10 mouse cellular contexts compared by ENCODE assay signal in genomic region chr2:167383666-167384083, GRCm38 (mm10). TPM values are rescaled to one million over a fixed set of nuclear protein-coding genes. Genes with fewer than 3 reads are reported as not detected.
DNase-seq lines count a peak whose midpoint lies in the region; ATAC-seq and TF ChIP-seq lines count a peak whose summit lies in the region.
"Had no signal": no experiment of that assay in that cellular context is flagged by ENCODE, and none has a peak within 500 bp of the region (broad histone marks: within the 10 kb centered on the region; RNA-seq: fewer than 3 reads in every experiment).

No protein-coding gene starts in this region.

- H3K4me3 ChIP-seq in heart, embryonic 16.5 days (ENCODE audit: low read length) = no peak overlapping the region
- H3K4me3 ChIP-seq in cerebellum, adult 2 months (replicated peaks; ENCODE audit: insufficient read depth, low read depth, low read length) = no peak overlapping the region
- no peak overlapping the region for H3K4me3 ChIP-seq in embryonic facial prominence, embryonic 10.5 days
- H3K4me3 ChIP-seq: embryonic facial prominence, embryonic 12.5 days; hindbrain, embryonic 12.5 days had no signal

- 34% methylated on average over 13 of the region's 13 CpGs for WGBS in heart, embryonic 16.5 days
- WGBS in cerebellum, adult 2 months = 84% methylated on average over 13 of the region's 13 CpGs
- 91% methylated on average over 13 of the region's 13 CpGs for WGBS in embryonic facial prominence, embryonic 10.5 days

- peak; percentile 71 for DNase-seq in 3134 (ENCODE audit: extremely low read depth, insufficient read length, low spot score)
- DNase-seq in MN1 (ENCODE audit: low spot score) = peak; percentile 96
- peak; percentile 93 to 94 for DNase-seq in kidney, postnatal 36 days
- no peak for DNase-seq in cerebellum, postnatal 4 days (ENCODE audit: low spot score in 2 of 2)
- DNase-seq in cerebellum, adult 2 months = no peak
- DNase-seq in embryonic facial prominence, embryonic 10.5 days (ENCODE audit: low spot score) = no peak

- H3K4me2 ChIP-seq in heart, embryonic 16.5 days (ENCODE audit: low read depth, low read length) = no peak overlapping the region
- H3K4me2 ChIP-seq: embryonic facial prominence, embryonic 12.5 days; hindbrain, embryonic 12.5 days; liver, embryonic 11.5 days had no signal

- TF ChIP-seq CTCF in cerebellum, adult 2 months (IDR thresholded peaks at IDR 0.05; ENCODE audit: borderline replicate concordance, insufficient read depth, low read depth, low read length) = no peak

- H3K9me3 ChIP-seq in heart, embryonic 16.5 days (replicated peaks; ENCODE audit: control insufficient read depth, low read length) = no peaks in the 10 kb centered on the region
- no peaks in the 10 kb centered on the region for H3K9me3 ChIP-seq in embryonic facial prominence, embryonic 10.5 days
- H3K9me3 ChIP-seq: embryonic facial prominence, embryonic 12.5 days; hindbrain, embryonic 12.5 days had no signal

- ATAC-seq in heart, embryonic 16.5 days (replicated peaks; ENCODE audit: extremely low read depth, insufficient read depth, low FRiP score) = peak; percentile 62; the same call in 1 of the 2 replicates

- no peak overlapping the region for H3K27ac ChIP-seq in heart, embryonic 16.5 days (ENCODE audit: low read length)
- H3K27ac ChIP-seq in cerebellum, adult 2 months (ENCODE audit: insufficient read depth, low read length) = no peak overlapping the region
- H3K27ac ChIP-seq in embryonic facial prominence, embryonic 10.5 days (replicated peaks) = no peak overlapping the region
- H3K27ac ChIP-seq: embryonic facial prominence, embryonic 12.5 days; hindbrain, embryonic 12.5 days had no signal

- H3K27me3 ChIP-seq in heart, embryonic 16.5 days (ENCODE audit: control insufficient read depth, insufficient read depth, low read length) = no peaks in the 10 kb centered on the region
- H3K27me3 ChIP-seq in cerebellum, adult 2 months (ENCODE audit: control insufficient read depth, insufficient read depth, low read length) = no peaks in the 10 kb centered on the region
- H3K27me3 ChIP-seq in embryonic facial prominence, embryonic 10.5 days (replicated peaks; ENCODE audit: low read depth, poor library complexity, severe bottlenecking) = no peaks in the 10 kb centered on the region
- H3K27me3 ChIP-seq: embryonic facial prominence, embryonic 12.5 days; hindbrain, embryonic 12.5 days had no signal

- H3K4me1 ChIP-seq in heart, embryonic 16.5 days (ENCODE audit: control insufficient read depth, insufficient read depth, low read length) = peaks cover 12% of the 10 kb centered on the region
- no peaks in the 10 kb centered on the region for H3K4me1 ChIP-seq in cerebellum, adult 2 months (ENCODE audit: control insufficient read depth, insufficient read depth, low read length)
- H3K4me1 ChIP-seq in embryonic facial prominence, embryonic 10.5 days = peaks cover 12% of the 10 kb centered on the region
- H3K4me1 ChIP-seq: embryonic facial prominence, embryonic 12.5 days had no signal

- no peaks in the 10 kb centered on the region for H3K36me3 ChIP-seq in heart, embryonic 16.5 days (ENCODE audit: control insufficient read depth, insufficient read depth)
- no peaks in the 10 kb centered on the region for H3K36me3 ChIP-seq in embryonic facial prominence, embryonic 10.5 days (replicated peaks)
- H3K36me3 ChIP-seq: embryonic facial prominence, embryonic 12.5 days; hindbrain, embryonic 12.5 days had no signal

- TF ChIP-seq POLR2A in cerebellum, adult 2 months (IDR thresholded peaks at IDR 0.05; ENCODE audit: borderline replicate concordance, insufficient read depth, low read length) = no peak

- no peak overlapping the region for H3K9ac ChIP-seq in heart, embryonic 16.5 days (ENCODE audit: low read length)
- H3K9ac ChIP-seq: embryonic facial prominence, embryonic 12.5 days; hindbrain, embryonic 12.5 days had no signal

RNA-seq across cellular contexts. Expression of gene B4galt5, which starts 34.7 kb away (rescaled TPM):
- 8.1 and 8.3 TPM in 2 replicates for polyA plus RNA-seq in heart, embryonic 16.5 days (2015; fragmentation: Nextera tagmentation; extraction: Ambion mirVana)
- polyA plus RNA-seq in cerebellum, adult 2 months (2012; rRNA removed) = 53.5 and 59.4 TPM in 2 replicates
- 7.3 and 8.7 TPM in 2 replicates for polyA plus RNA-seq in embryonic facial prominence, embryonic 10.5 days (2016; fragmentation: Nextera tagmentation; extraction: Ambion mirVana)

RNA-seq across cellular contexts. Expression of gene Slc9a8, which starts 37.8 kb away (rescaled TPM):
- polyA plus RNA-seq in heart, embryonic 16.5 days (2015; fragmentation: Nextera tagmentation; extraction: Ambion mirVana) = 19.1 and 20.1 TPM in 2 replicates
- 60.9 and 63.5 TPM in 2 replicates for polyA plus RNA-seq in cerebellum, adult 2 months (2012; rRNA removed)
- 24.3 and 25.9 TPM in 2 replicates for polyA plus RNA-seq in embryonic facial prominence, embryonic 10.5 days (2016; fragmentation: Nextera tagmentation; extraction: Ambion mirVana)

Comparison
In these comparisons a context has a peak if more than half of its experiments do, and no peak if none do; other contexts are left out.
1. DNase-seq: peak in 3134 (single experiment), MN1 (single experiment) and kidney, postnatal 36 days (2 of 2); none in cerebellum, postnatal 4 days (0 of 2), cerebellum, adult 2 months (0 of 2) and embryonic facial prominence, embryonic 10.5 days (single experiment).